Mouse (Mus musculus): ENCODE measurements around the gene Ppp5c.

- TF ChIP-seq CTCF (conservative IDR thresholded peaks at IDR 0.05; ENCODE audit: low read length) (no peak), NANOG (IDR thresholded peaks at IDR 0.05; ENCODE audit: borderline replicate concordance, low read length) (no peak)
These were observed 33.3 kb downstream of the Ppp5c start for GRCm38 (mm10) chr7:16994400-16994799.
